Comparison of ENCODE assay signal across 8 mouse cellular contexts in the genomic region with DNA sequence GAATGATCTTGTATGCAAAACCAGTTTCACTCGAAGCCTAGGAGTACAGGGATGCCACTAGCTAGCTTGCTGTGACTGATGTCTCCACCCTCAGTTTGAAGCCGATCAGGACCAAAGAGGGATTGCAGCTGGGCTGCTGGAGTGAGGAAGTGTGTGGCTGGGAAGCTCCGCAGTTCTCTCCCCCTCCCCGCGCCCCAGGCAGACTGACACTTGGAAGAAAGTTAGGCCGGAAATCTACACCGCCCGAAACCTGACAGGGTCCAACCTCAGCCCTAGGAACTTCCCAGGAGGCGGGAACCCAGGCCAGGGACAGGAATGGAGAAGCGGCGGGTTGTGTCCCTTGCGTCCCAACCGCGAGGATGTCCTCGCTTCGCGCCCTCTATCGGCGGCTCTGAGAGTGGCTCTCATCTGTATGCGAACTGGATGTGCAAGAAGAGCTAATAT. TPM values are rescaled to one million over a fixed set of nuclear protein-coding genes. Genes with fewer than 3 reads are reported as not detected.
DNase-seq lines count a peak whose midpoint lies in the region; ATAC-seq and TF ChIP-seq lines count a peak whose summit lies in the region.

No protein-coding gene starts in this region.

- H3K4me1 ChIP-seq in embryonic facial prominence, embryonic 12.5 days, result 0 out of 2 replicates have a peak, but pooled peaks cover 2% of the 10 kb centered on the region
- H3K4me1 ChIP-seq in kidney, adult 2 months (ENCODE audit: control insufficient read depth, insufficient read depth, low read length), result no peaks in the 10 kb centered on the region
- H3K4me1 ChIP-seq in limb, embryonic 11.5 days (ENCODE audit: control insufficient read depth, insufficient read depth, low read length), result no peaks in the 10 kb centered on the region
- H3K4me1 ChIP-seq in midbrain, embryonic 12.5 days, result no peaks in the 10 kb centered on the region

- DNase-seq in adrenal gland, postnatal 25 days, result peak; percentile 80
- peak; percentile 71 for DNase-seq in heart, adult 8-10 months (ENCODE audit: low spot score)
- peak; percentile 77 for DNase-seq in kidney, adult 2 months
- DNase-seq in limb, embryonic 11.5 days (ENCODE audit: low spot score), result peak; percentile 87
- peak; percentile 83 for DNase-seq in right cerebral cortex, postnatal 4 days
- peak; percentile 58 to 83 for DNase-seq in urinary bladder, postnatal 4 days (ENCODE audit: low spot score in 2 of 2)

- H3K9me3 ChIP-seq in embryonic facial prominence, embryonic 12.5 days, result no peaks in the 10 kb centered on the region
- no peaks in the 10 kb centered on the region for H3K9me3 ChIP-seq in limb, embryonic 11.5 days (ENCODE audit: control insufficient read depth, low read length)
- H3K9me3 ChIP-seq in midbrain, embryonic 12.5 days, result no peaks in the 10 kb centered on the region

- peak overlapping the region; percentile 42; the same call in 1 of the 2 replicates for H3K9ac ChIP-seq in embryonic facial prominence, embryonic 12.5 days
- H3K9ac ChIP-seq in limb, embryonic 11.5 days (ENCODE audit: low read length), result peak overlapping the region; percentile 47
- peak overlapping the region; percentile 52 for H3K9ac ChIP-seq in midbrain, embryonic 12.5 days (replicated peaks)

- TF ChIP-seq CTCF in kidney, adult 2 months (conservative IDR thresholded peaks at IDR 0.05; ENCODE audit: insufficient read depth, insufficient read length, low read depth, low read length), result peak; percentile 77

- no peaks in the 10 kb centered on the region for H3K36me3 ChIP-seq in embryonic facial prominence, embryonic 12.5 days
- H3K36me3 ChIP-seq in kidney, adult 2 months (ENCODE audit: control insufficient read depth, insufficient read depth, low read length), result no peaks in the 10 kb centered on the region
- H3K36me3 ChIP-seq in limb, embryonic 11.5 days (ENCODE audit: control insufficient read depth, insufficient read depth, low read length), result no peaks in the 10 kb centered on the region
- no peaks in the 10 kb centered on the region for H3K36me3 ChIP-seq in midbrain, embryonic 12.5 days

- peak overlapping the region; percentile 61 for H3K4me2 ChIP-seq in embryonic facial prominence, embryonic 12.5 days (replicated peaks)
- peak overlapping the region; percentile 62 for H3K4me2 ChIP-seq in limb, embryonic 11.5 days (ENCODE audit: low read depth, severe bottlenecking)
- peak overlapping the region; percentile 61 for H3K4me2 ChIP-seq in midbrain, embryonic 12.5 days (replicated peaks)

- no peak overlapping the region for H3K27ac ChIP-seq in embryonic facial prominence, embryonic 12.5 days
- H3K27ac ChIP-seq in kidney, adult 2 months (ENCODE audit: insufficient read depth, low read depth, low read length), result no peak overlapping the region
- no peak overlapping the region for H3K27ac ChIP-seq in limb, embryonic 11.5 days (replicated peaks; ENCODE audit: low read depth, low read length)
- no peak overlapping the region for H3K27ac ChIP-seq in midbrain, embryonic 12.5 days (replicated peaks)

- 3% methylated on average over 20 of the region's 20 CpGs for WGBS in embryonic facial prominence, embryonic 12.5 days
- 4% methylated on average over 20 of the region's 20 CpGs for WGBS in kidney, adult 2 months
- 3% methylated on average over 20 of the region's 20 CpGs for WGBS in limb, embryonic 11.5 days
- WGBS in midbrain, embryonic 12.5 days, result 2% methylated on average over 20 of the region's 20 CpGs

- peak overlapping the region; percentile 33 for H3K4me3 ChIP-seq in embryonic facial prominence, embryonic 12.5 days
- H3K4me3 ChIP-seq in kidney, adult 2 months (ENCODE audit: insufficient read depth, low read depth, low read length), result no peak overlapping the region
- peak overlapping the region; percentile 30 for H3K4me3 ChIP-seq in limb, embryonic 11.5 days (ENCODE audit: low read depth, low read length)
- peak overlapping the region; percentile 38 for H3K4me3 ChIP-seq in midbrain, embryonic 12.5 days

- ATAC-seq in embryonic facial prominence, embryonic 12.5 days (ENCODE audit: insufficient number of reproducible peaks, insufficient read depth, low FRiP score, low TSS enrichment), result 0 out of 2 replicates have a peak, but pooled peaks have one; percentile 35
- no peak; the same call in 1 of the 2 replicates for ATAC-seq in limb, embryonic 11.5 days (ENCODE audit: insufficient number of reproducible peaks, low FRiP score, low TSS enrichment, low read depth)
- peak; percentile 83 for ATAC-seq in midbrain, embryonic 12.5 days (ENCODE audit: low FRiP score, low read depth)

- H3K27me3 ChIP-seq in embryonic facial prominence, embryonic 12.5 days, result no peaks in the 10 kb centered on the region
- no peaks in the 10 kb centered on the region for H3K27me3 ChIP-seq in kidney, adult 2 months (replicated peaks; ENCODE audit: control insufficient read depth, insufficient read depth, low read length)
- no peaks in the 10 kb centered on the region for H3K27me3 ChIP-seq in limb, embryonic 11.5 days (ENCODE audit: control insufficient read depth, insufficient read depth, low read length)
- H3K27me3 ChIP-seq in midbrain, embryonic 12.5 days, result peaks cover 26% of the 10 kb centered on the region

- TF ChIP-seq POLR2A in kidney, adult 2 months (IDR thresholded peaks at IDR 0.05; ENCODE audit: low read depth, low read length), result no peak

RNA-seq across cellular contexts. Expression of a gene that starts 1.1 kb away (rescaled TPM):
- not detected in 2 replicates for total RNA-seq in adrenal gland, postnatal 25 days (2021)
- polyA plus RNA-seq in embryonic facial prominence, embryonic 12.5 days (2016; fragmentation: Nextera tagmentation; extraction: Ambion mirVana), result not detected in 2 replicates
- not detected for total RNA-seq in heart, adult 8-10 months (2022)
- polyA plus RNA-seq in kidney, adult 2 months (2012; rRNA removed), result 0.07 and 0.11 TPM in 2 replicates
- 0.11 TPM in 1 of 2 replicates, not detected in the other for polyA plus RNA-seq in limb, embryonic 11.5 days (2014; fragmentation: Nextera tagmentation; extraction: Ambion mirVana)
- polyA plus RNA-seq in midbrain, embryonic 12.5 days (2016; fragmentation: Nextera tagmentation; extraction: Ambion mirVana), result not detected in 2 replicates
